Mouse (Mus musculus) right cerebral cortex, postnatal 25 days (tissue): Measurements from ENCODE around the gene Lemd2.

Experiments used
- DNase-seq: peaks from one replicate; pipeline ENCODE4 v3.0.0; 2022

The Lemd2 gene

GRCm38 (mm10) chr17:27186068-27186467 is 18.2 kb downstream of the Lemd2 start:
- no peak for DNase-seq

GRCm38 (mm10) chr17:27183667-27184292 is 20.5 kb downstream of the Lemd2 start:
- DNase-seq: no peak

GRCm38 (mm10) chr17:27182401-27182800 is 21.9 kb downstream of the Lemd2 start:
- DNase-seq: no peak

- DNase-seq: no peak
These were observed 22.6 kb downstream of the Lemd2 start for GRCm38 (mm10) chr17:27181666-27182065.

DNA sequence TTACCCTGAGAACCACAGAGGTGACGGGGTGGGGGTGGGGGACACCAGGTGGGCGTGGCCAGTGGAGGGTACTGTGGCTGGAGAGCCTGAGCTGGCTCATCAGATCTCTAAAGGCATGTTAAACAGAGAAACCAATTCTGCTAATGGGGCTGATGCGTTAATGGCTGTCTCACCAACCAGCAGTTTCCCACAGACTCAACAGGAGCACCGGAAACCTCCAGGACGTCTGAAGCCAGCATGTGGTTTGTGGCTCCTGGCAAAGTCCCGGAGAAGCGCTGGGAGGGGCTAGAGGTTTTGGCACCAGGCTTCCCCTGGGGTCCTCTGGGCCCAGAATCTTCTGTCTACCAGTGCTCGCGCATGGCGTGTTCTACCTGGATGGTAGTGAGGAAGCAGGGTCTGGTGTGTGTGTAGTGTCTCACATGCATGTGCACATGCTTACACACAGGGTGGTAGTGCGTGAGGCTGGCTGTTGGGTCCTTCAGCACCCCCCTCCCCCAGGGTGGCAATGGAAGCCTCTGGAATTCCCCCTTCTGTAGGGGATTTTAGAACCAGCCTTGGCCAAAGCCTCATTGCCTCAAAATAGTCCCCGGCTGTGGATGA is 24.5 kb downstream of the Lemd2 start:
- DNase-seq: no peak

GRCm38 (mm10) chr17:27178427-27179177 is 25.7 kb downstream of the Lemd2 start:
- DNase-seq: no peak

- no peak for DNase-seq
These were observed 26.2 kb downstream of the Lemd2 start for GRCm38 (mm10) chr17:27178019-27178418.

DNA sequence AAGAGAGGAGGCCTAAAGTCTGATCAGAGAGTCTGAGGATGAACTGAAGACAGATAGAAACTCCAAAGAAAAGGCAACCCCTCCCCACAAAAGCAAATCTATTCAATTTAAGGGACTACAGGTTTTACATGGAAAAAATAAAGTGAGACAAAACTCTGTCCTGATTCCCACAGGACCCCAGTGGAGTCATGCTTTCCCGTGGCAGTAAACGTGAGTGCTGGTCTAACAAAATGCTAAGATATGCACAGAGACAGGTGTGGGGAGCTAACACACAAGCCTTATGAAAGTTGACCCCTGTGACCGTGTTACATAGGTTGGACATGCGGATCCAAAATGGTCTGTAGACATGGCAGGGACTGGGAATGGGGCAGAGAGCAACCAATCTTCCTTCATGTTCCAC is 27.5 kb downstream of the Lemd2 start:
- DNase-seq: no peak

DNA sequence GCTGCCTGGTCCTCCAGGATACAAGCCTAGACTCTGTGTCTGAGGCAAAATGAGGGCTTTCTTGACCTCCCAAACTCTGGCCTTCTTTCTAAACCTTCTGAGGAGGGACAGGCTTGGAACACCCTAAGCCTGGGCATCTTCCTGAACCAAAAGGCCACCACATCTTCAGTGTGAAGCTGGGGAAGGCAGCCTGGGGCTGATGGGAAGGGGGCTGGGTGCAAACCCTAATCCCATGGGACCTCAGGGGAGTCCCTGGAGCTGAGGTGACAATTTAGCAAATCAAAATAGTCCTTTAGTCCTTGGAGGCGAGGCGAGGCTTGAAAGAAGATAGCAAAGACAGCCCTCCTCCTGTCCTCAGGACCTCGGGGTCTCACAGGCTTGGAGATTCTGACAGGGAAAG is 28.0 kb downstream of the Lemd2 start:
- no peak for DNase-seq

DNA sequence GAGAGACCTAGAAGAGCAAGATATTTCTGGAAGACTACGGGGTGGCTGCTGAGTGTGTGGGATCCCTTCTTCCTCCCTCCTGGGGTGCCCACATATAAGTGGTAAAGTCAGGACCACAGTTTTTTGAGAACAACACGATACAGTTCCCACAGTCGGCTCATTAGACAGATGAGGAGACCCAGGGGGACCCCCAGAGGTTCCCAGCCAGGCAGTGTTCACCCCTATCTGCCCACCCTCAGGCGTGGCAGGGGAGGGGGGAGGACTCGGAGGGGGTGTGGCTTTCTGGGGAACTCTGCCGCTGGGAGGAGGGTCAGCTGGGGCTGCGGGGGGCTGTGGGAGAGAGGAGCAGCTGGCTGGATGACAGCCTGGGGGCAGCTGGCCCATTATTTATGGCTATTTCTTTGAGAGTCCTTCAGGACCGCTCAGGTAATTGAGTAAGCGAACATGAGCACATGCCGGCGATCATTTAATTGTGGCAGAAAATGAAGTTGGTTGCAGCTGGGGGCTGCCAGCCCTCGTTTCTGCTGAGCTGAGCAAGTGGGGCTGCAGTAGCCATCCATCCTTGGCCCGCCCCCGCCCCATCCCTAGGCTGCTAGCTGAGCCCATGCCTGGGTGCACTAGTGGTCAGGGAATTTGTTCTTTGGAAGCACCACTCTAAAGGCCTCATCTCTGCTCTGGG is 28.9 kb downstream of the Lemd2 start:
- no peak for DNase-seq

GRCm38 (mm10) chr17:27173715-27174114 is 30.6 kb downstream of the Lemd2 start:
- no peak for DNase-seq

DNA sequence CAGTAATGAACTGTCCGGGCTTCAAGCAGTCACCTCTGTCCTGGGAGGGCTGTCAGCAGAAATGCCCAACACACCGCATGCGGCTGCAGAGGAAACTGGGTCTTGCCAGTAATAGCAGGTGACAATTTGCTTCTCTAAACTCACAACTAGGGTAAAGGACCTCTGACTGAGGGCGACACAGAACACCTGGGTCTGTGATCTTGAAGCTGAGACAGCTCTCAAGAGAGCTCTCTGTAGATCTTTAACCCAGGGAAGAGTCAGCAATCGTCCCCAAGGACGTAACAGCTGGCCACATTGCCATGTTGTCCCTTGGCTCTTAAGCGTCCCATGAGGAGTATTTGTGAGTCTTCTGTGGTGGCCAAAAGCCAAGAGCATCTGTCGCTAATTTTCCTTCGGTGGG is 31.8 kb downstream of the Lemd2 start:
- DNase-seq: no peak

GRCm38 (mm10) chr17:27171121-27171520 is 33.1 kb downstream of the Lemd2 start:
- DNase-seq: no peak

DNA sequence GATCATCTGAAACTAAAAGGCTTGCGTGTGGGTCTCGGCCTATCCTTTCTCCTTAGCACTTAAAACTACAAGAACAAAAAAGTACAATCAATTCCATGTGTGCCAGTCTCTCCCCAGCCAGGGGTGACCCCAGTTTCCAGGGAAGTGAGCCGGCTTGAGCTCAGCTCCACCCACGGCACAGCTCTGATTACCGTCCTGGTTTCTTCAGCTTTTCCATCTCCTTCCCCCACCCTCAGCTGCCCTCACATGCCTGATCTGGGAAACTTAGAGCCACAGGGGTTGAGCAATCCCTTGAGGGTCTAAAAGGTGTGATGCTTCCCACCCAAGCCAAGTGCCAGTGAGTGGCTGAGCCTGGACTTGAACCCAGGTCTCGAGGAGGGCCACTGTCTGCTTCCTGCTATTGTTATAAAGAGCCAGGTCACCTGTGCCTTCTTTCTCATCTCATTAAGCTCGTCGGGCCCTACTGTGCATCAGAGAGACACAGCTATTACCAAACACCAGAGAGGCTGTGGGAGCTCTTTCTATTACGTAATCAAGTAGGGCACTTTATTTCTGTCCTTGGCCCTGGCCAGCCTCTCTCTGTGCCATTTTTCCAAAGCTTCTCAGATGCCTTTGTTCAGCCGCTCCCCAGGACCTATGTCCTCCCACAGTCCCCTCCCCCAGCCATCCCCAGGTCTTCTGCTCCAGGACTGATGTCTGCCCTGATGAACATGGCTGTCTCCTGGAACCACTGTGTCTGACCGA is 34.1 kb downstream of the Lemd2 start:
- no peak for DNase-seq

DNA sequence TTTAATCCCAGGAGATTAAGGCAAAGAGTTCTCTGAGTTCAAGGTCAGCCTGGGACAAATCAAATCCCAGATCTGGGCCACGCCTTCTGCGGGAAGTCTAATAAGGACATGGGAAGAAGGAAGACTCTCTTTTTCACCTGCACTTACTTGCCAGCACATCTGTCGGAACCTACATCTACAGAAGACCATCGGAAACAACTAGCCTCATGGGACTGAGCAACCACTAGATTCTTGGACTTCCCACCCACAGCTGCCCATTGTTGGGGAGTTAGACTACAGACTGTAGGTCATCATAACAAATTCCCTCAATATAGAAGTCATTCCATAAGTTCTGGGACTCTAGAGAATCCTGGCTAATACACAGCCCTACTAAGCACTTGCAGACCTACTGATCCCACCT is 35.7 kb downstream of the Lemd2 start:
- DNase-seq: no peak

GRCm38 (mm10) chr17:27167545-27167944 is 36.7 kb downstream of the Lemd2 start, which contains the start of gene Ip6k3:
Ip6k3 (minus strand) TSS chr17:27167795.
- DNase-seq: no peak

DNA sequence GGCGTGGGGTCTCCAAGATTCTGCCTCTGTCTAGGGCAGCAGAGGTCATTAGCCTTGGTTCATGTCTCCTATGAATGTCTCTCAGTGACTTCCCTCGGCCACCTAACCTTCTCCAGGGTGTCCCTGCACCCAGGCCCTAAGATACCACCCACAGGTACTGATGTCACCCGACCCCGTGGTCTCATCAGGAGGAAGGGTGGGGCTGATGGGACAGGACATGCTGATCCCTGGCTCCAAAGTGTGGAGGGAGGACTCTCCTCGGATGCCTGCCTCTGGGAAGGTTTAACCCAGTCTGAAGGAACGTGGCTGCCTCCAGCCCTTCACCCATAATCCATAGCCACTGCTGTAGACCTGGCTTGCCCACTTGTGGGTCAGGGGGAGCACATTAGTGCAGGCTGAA is 37.4 kb downstream of the Lemd2 start:
- DNase-seq: no peak

DNA sequence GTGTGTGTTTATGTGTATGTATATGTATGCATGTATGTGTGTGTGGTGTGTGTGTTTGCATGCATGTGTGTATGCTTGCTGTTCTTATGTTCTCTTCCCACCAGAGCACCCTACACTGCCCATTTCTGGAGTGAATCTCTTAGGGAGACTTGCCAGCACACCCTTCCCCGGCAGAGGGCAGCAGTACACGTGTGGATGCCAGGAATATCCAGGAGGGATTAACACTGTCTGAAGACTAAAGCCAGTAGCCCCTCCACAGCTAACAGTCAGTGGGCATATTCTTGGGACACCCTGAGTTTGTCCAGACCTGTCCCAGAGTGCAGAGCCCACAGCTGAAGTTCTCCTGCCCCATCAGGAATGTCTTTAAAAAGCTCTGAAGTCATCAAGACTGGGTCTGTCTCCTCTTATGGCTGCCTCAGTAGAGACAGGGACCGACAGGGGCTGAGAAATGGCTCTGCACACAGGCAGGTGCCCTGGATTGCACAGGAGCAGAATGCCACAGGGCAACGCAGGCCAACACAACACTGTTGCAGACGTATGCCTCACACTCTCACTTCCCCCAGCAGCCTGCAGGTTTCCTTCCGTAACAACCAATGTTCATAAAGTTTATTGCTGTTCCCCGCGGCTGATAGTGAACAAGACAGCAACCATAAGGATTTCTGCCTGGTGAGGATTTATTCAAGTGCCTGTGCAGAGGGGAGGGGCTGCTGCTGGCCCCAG is 39.1 kb downstream of the Lemd2 start:
- no peak for DNase-seq

GRCm38 (mm10) chr17:27160905-27161304 is 43.4 kb downstream of the Lemd2 start:
- no peak for DNase-seq

DNA sequence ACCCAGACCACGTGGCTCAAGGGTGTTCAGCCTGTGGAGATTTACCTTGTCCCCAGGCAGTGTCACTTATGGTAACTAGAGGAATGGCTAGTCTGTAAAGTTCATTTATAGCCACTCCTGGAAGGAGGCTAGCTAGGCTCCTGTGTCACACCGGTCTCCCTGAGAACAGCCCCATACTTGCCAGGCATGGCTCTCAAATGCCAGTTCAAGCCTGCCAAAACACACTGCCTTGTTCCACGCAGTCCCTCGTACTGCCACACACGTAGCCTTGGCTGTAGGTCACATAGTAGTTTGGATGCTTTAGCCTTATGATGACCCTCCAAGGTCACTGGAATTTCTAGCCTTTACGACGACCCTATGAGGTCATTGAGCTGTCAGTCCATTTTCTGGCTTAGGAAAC is 45.1 kb downstream of the Lemd2 start:
- no peak for DNase-seq

DNA sequence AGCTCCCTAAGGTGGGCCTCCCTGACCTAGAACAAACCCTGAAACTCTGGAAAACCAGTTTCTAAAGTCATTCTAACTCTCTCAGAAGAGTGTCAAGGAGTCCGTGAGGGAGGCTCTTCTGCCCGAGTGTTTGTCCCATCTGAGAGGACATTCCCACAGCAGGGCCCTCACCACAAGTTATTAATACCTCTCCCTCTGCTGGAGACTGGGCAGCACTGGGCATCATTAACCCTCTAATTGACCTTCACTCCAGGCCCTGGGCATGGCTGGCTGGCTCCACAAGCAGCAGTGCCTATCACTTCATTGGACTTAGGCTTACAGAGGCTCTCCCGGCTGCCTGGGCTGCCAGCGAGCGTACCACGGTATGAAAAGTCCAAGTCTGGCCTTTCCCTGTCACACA is 45.8 kb downstream of the Lemd2 start:
- no peak for DNase-seq

- no peak for DNase-seq
These were observed 48.5 kb downstream of the Lemd2 start for GRCm38 (mm10) chr17:27155752-27156151.
